In the genomic region with DNA sequence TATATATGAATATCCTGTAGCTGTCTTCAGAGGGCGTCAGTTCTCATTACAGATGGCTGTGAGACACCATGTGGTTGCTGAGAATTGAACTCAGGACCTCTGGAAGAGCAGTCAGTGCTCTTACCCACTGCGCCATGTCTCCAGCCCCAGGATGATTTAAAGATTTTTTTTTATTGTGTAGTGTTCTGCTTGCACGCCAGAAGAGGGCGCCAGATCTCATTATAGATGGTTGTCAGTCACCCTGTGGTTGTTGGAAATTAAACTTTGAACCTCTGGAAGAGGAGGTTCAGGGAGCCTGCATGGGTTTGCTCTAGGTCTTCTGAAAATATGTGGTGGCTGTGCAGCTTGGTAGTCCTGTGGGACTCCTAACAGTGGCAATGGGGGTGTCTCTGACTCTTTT, we compare ENCODE assay signal across 10 mouse cellular contexts. TPM values are rescaled to one million over a fixed set of nuclear protein-coding genes. Genes with fewer than 3 reads are reported as not detected.
A peak's percentile ranks its signal among the peaks of the same experiment; 100 is the strongest.
DNase-seq lines count a peak whose midpoint lies in the region; ATAC-seq and TF ChIP-seq lines count a peak whose summit lies in the region.
"Had no signal": no experiment of that assay in that cellular context is flagged by ENCODE, and none has a peak within 500 bp of the region (broad histone marks: within the 10 kb centered on the region; RNA-seq: fewer than 3 reads in every experiment).

No protein-coding gene starts in this region.

- peaks cover 6% of the 10 kb centered on the region; the same call in 1 of the 2 replicates for H3K4me1 ChIP-seq in kidney, adult 2 months (ENCODE audit: control insufficient read depth, insufficient read depth, low read length)
- H3K4me1 ChIP-seq in kidney, embryonic 15.5 days: peaks cover 7% of the 10 kb centered on the region; the same call in 1 of the 2 replicates
- peaks cover 11% of the 10 kb centered on the region for H3K4me1 ChIP-seq in E14TG2a.4 (replicated peaks; ENCODE audit: low read depth, low read length)
- peaks cover 3% of the 10 kb centered on the region for H3K4me1 ChIP-seq in thymus, adult 2 months (replicated peaks; ENCODE audit: control insufficient read depth, insufficient read depth, low read length)

- H3K9me3 ChIP-seq in kidney, embryonic 15.5 days (replicated peaks): no peaks in the 10 kb centered on the region
- no peaks in the 10 kb centered on the region for H3K9me3 ChIP-seq in E14TG2a.4 (ENCODE audit: low read length)
- H3K9me3 ChIP-seq: megakaryocyte, embryonic 14.5 days had no signal

- H3K4me2 ChIP-seq in kidney, embryonic 15.5 days: no peak overlapping the region

- H3K36me3 ChIP-seq in kidney, adult 2 months (ENCODE audit: control insufficient read depth, insufficient read depth, low read length): no peaks in the 10 kb centered on the region
- no peaks in the 10 kb centered on the region for H3K36me3 ChIP-seq in kidney, embryonic 15.5 days
- H3K36me3 ChIP-seq in E14TG2a.4 (ENCODE audit: insufficient read depth, low read length): peaks cover 5% of the 10 kb centered on the region; the same call in 1 of the 2 replicates
- no peaks in the 10 kb centered on the region for H3K36me3 ChIP-seq in thymus, adult 2 months (ENCODE audit: control insufficient read depth, insufficient read depth, low read length)

- no peak overlapping the region for H3K27ac ChIP-seq in kidney, adult 2 months (ENCODE audit: insufficient read depth, low read depth, low read length)
- no peak overlapping the region for H3K27ac ChIP-seq in kidney, embryonic 15.5 days
- H3K27ac ChIP-seq in thymus, adult 2 months (ENCODE audit: control insufficient read depth, insufficient read depth, low read length): no peak overlapping the region

- H3K9ac ChIP-seq in kidney, embryonic 15.5 days: no peak overlapping the region

- WGBS in kidney, adult 2 months: 39% methylated on average over 4 of the region's 4 CpGs
- WGBS in kidney, embryonic 15.5 days: 38% methylated on average over 4 of the region's 4 CpGs
- 42% methylated on average over 4 of the region's 4 CpGs for WGBS in thymus, adult 2 months

- H3K4me3 ChIP-seq in kidney, adult 2 months (ENCODE audit: insufficient read depth, low read depth, low read length): no peak overlapping the region
- no peak overlapping the region for H3K4me3 ChIP-seq in kidney, embryonic 15.5 days (replicated peaks)
- no peak overlapping the region for H3K4me3 ChIP-seq in E14TG2a.4 (replicated peaks; ENCODE audit: low read length)
- H3K4me3 ChIP-seq in thymus, adult 2 months (ENCODE audit: control insufficient read depth, insufficient read depth, low read length): no peak overlapping the region
- H3K4me3 ChIP-seq: megakaryocyte, embryonic 14.5 days had no signal

- intact Hi-C loops in gastrocnemius, postnatal 14 days (cut with DNase I; ENCODE audit: low total_unique reads): no loop called here

- H3K27me3 ChIP-seq in kidney, adult 2 months (replicated peaks; ENCODE audit: control insufficient read depth, insufficient read depth, low read length): no peaks in the 10 kb centered on the region
- no peaks in the 10 kb centered on the region for H3K27me3 ChIP-seq in kidney, embryonic 15.5 days
- H3K27me3 ChIP-seq in E14TG2a.4 (ENCODE audit: insufficient read depth, low read length): no peaks in the 10 kb centered on the region
- H3K27me3 ChIP-seq in thymus, adult 2 months (ENCODE audit: control insufficient read depth, insufficient read depth, low read length): no peaks in the 10 kb centered on the region
- H3K27me3 ChIP-seq: megakaryocyte, embryonic 14.5 days had no signal

- peak; percentile 67 for DNase-seq in kidney, adult 2 months
- peak; percentile 36 to 48 for DNase-seq in adrenal gland, adult 18-20 months (ENCODE audit: low spot score in 2 of 2)
- peak; percentile 7 for DNase-seq in gastrocnemius, postnatal 14 days
- peak; percentile 50 for DNase-seq in lung, postnatal 25 days (ENCODE audit: low spot score)
- DNase-seq in thymus, adult 2 months: peak; percentile 60
- no peak for DNase-seq in frontal cortex, postnatal 36 days (ENCODE audit: low spot score in 2 of 2)

- TF ChIP-seq POLR2A in kidney, adult 2 months (IDR thresholded peaks at IDR 0.05; ENCODE audit: low read depth, low read length): no peak
- TF ChIP-seq POLR2A in thymus, adult 2 months (IDR thresholded peaks at IDR 0.05; ENCODE audit: control insufficient read depth, extremely low read depth, insufficient read depth, low read length, poor library complexity): no peak

- peak; percentile 42; the same call in 1 of the 2 replicates for TF ChIP-seq CTCF in kidney, adult 2 months (conservative IDR thresholded peaks at IDR 0.05; ENCODE audit: insufficient read depth, insufficient read length, low read depth, low read length)
- TF ChIP-seq CTCF in E14TG2a.4 (conservative IDR thresholded peaks at IDR 0.05; ENCODE audit: low read length): peak; percentile 41
- TF ChIP-seq CTCF in thymus, adult 2 months (IDR thresholded peaks at IDR 0.05; ENCODE audit: borderline replicate concordance, control insufficient read depth, extremely low read depth, insufficient read depth, low read length, poor library complexity): no peak

- ATAC-seq in kidney, embryonic 15.5 days (replicated peaks; ENCODE audit: low FRiP score): no peak

RNA-seq across cellular contexts. Expression of a gene that starts 5.4 kb away (rescaled TPM):
- polyA plus RNA-seq in kidney, adult 2 months (2012; rRNA removed): 239 and 531 TPM in 2 replicates
- 811 and 867 TPM in 2 replicates for polyA plus RNA-seq in kidney, embryonic 15.5 days (2015; fragmentation: Nextera tagmentation; extraction: Ambion mirVana)
- total RNA-seq in adrenal gland, adult 18-20 months (2021): 100 to 1,000 TPM; 355 to 437 TPM
- total RNA-seq in gastrocnemius, postnatal 14 days (2021): 10 to 100 TPM; 64.0 to 86.2 TPM
- 550 and 817 TPM in 2 replicates for polyA plus RNA-seq in thymus, adult 2 months (2012; rRNA removed)

RNA-seq across cellular contexts. Expression of a gene that starts 5.4 kb away (rescaled TPM):
- 1.0 and 1.7 TPM in 2 replicates for polyA plus RNA-seq in kidney, adult 2 months (2012; rRNA removed)
- polyA plus RNA-seq in kidney, embryonic 15.5 days (2015; fragmentation: Nextera tagmentation; extraction: Ambion mirVana): 1.8 and 2.7 TPM in 2 replicates
- 1 to 10 TPM; 2.2 to 2.6 TPM for total RNA-seq in adrenal gland, adult 18-20 months (2021)
- total RNA-seq in gastrocnemius, postnatal 14 days (2021): 1 to 10 TPM; 2.1 to 2.4 TPM
- polyA plus RNA-seq in thymus, adult 2 months (2012; rRNA removed): 2.1 and 2.6 TPM in 2 replicates

RNA-seq across cellular contexts. Expression of a gene that starts 21.2 kb away (rescaled TPM):
- polyA plus RNA-seq in kidney, adult 2 months (2012; rRNA removed): not detected in 2 replicates
- not detected in 2 replicates for polyA plus RNA-seq in kidney, embryonic 15.5 days (2015; fragmentation: Nextera tagmentation; extraction: Ambion mirVana)
- total RNA-seq in adrenal gland, adult 18-20 months (2021): under 1 TPM; 0.03 to 0.22 TPM
- not detected for total RNA-seq in gastrocnemius, postnatal 14 days (2021)
- polyA plus RNA-seq in thymus, adult 2 months (2012; rRNA removed): 0.47 TPM in 2 replicates

RNA-seq across cellular contexts. Expression of a gene that starts 35.9 kb away (rescaled TPM):
- polyA plus RNA-seq in kidney, adult 2 months (2012; rRNA removed): 17.2 and 17.8 TPM in 2 replicates
- polyA plus RNA-seq in kidney, embryonic 15.5 days (2015; fragmentation: Nextera tagmentation; extraction: Ambion mirVana): 11.2 and 12.9 TPM in 2 replicates
- total RNA-seq in adrenal gland, adult 18-20 months (2021): under 1 TPM; 0.17 to 0.35 TPM
- total RNA-seq in gastrocnemius, postnatal 14 days (2021): not detected
- polyA plus RNA-seq in thymus, adult 2 months (2012; rRNA removed): 0.92 and 1.0 TPM in 2 replicates
- total RNA-seq: gastrocnemius, postnatal 36 days had no signal

RNA-seq across cellular contexts. Expression of a gene that starts 40.8 kb away (rescaled TPM):
- polyA plus RNA-seq in kidney, adult 2 months (2012; rRNA removed): 392 and 400 TPM in 2 replicates
- polyA plus RNA-seq in kidney, embryonic 15.5 days (2015; fragmentation: Nextera tagmentation; extraction: Ambion mirVana): 482 and 510 TPM in 2 replicates
- 100 to 1,000 TPM; 363 to 372 TPM for total RNA-seq in adrenal gland, adult 18-20 months (2021)
- total RNA-seq in gastrocnemius, postnatal 14 days (2021): 100 to 1,000 TPM; 363 to 364 TPM
- 370 and 498 TPM in 2 replicates for polyA plus RNA-seq in thymus, adult 2 months (2012; rRNA removed)

Comparison
In these comparisons a context has a peak if more than half of its experiments do, and no peak if none do; other contexts are left out.
1. DNase-seq: peak in kidney, adult 2 months (single experiment), adrenal gland, adult 18-20 months (2 of 2), gastrocnemius, postnatal 14 days (single experiment), lung, postnatal 25 days (single experiment) and thymus, adult 2 months (single experiment); none in frontal cortex, postnatal 36 days (0 of 2).